Mouse (Mus musculus): ENCODE measurements at regions not wholly inside any gene's neighbourhood (a gene's known extent, or its start where the extent isn't known, plus 50 kb on each side); places are given as distances from the start of the nearest gene placed in this dataset.

DNA sequence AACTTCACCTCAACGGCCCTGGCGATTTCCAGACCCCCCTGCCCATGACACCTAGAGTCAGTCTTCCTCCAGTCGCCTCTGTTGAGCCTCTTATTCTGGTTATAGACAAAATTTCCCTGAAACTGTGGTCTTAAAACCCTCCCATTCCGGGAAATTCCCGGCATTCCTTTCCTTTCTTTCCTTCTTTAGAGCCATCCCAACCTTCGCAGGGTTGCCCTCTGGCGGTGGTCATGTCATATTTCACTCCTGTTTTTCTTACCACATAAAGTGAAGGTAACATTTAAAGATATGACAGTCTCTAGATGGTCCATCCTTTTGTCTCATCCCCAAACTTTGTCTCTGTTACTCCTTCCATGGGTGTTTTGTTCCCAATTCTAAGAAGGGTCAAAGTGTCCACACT, 72.9 kb upstream of the Fhl2 start:
- Histone ChIP-seq H3K27ac (ENCODE audit: control insufficient read depth, low read depth, low read length) (no peak overlapping the region), H3K4me3 (ENCODE audit: control insufficient read depth in 1 of 2, insufficient read depth in 1 of 2, low read depth in 2 of 2, low read length in 2 of 2) (no peak overlapping the region), H3K36me3 (ENCODE audit: control insufficient read depth in 1 of 2, insufficient read depth in 2 of 2, low read length in 2 of 2) (no peaks in the 10 kb centered on the region), H3K79me2 (ENCODE audit: control insufficient read depth, insufficient read depth, low read length, poor library complexity) (no peaks in the 10 kb centered on the region), H3K9me3 (replicated peaks; ENCODE audit: insufficient read depth, low read length) (no peaks in the 10 kb centered on the region), H3K9ac (ENCODE audit: control insufficient read depth, low read depth, low read length, poor library complexity, severe bottlenecking) (no peak overlapping the region), H3K4me1 (ENCODE audit: control insufficient read depth in 1 of 2, insufficient read depth in 2 of 2, low read length in 2 of 2) (no peaks in the 10 kb centered on the region), H3K27me3 (ENCODE audit: control insufficient read depth in 1 of 2, insufficient read depth in 2 of 2, low read length in 2 of 2) (no peaks in the 10 kb centered on the region)
- no peak for DNase-seq (ENCODE audit: low read depth, low spot score)
- TF ChIP-seq TAL1 (IDR thresholded peaks at IDR 0.05; ENCODE audit: low read length) (no peak), SMC3 (IDR thresholded peaks at IDR 0.05; ENCODE audit: low read depth, low read length) (peak; percentile 16), ELF1 (IDR thresholded peaks at IDR 0.05; ENCODE audit: low read depth, low read length) (no peak), SIN3A (IDR thresholded peaks at IDR 0.05; ENCODE audit: low read length) (no peak), NELFE (IDR thresholded peaks at IDR 0.05; ENCODE audit: low read depth, low read length) (no peak), CTCF (IDR thresholded peaks at IDR 0.05 in 2 of 3, conservative IDR thresholded peaks at IDR 0.05 in 1 of 3; ENCODE audit: control insufficient read depth in 1 of 3, insufficient read depth in 1 of 3, low read depth in 2 of 3, low read length in 3 of 3, poor library complexity in 1 of 3, severe bottlenecking in 1 of 3) (peak in 2 of 3 experiments; percentile 18; a peak in 2 of 6 replicates), MYC (IDR thresholded peaks at IDR 0.05; ENCODE audit: low read depth, low read length) (no peak), EP300 (IDR thresholded peaks at IDR 0.05; ENCODE audit: low read depth in 1 of 2, low read length in 2 of 2) (no peak), GATA1 (IDR thresholded peaks at IDR 0.05; ENCODE audit: low read depth, low read length) (no peak), UBTF (IDR thresholded peaks at IDR 0.05; ENCODE audit: borderline replicate concordance, insufficient read depth, low read depth, low read length) (no peak), MXI1 (IDR thresholded peaks at IDR 0.05; ENCODE audit: low read depth, low read length) (no peak), NRF1 (IDR thresholded peaks at IDR 0.05; ENCODE audit: insufficient read depth, low read depth, low read length, poor library complexity, severe bottlenecking) (no peak), BHLHE40 (IDR thresholded peaks at IDR 0.05; ENCODE audit: borderline replicate concordance, low read depth, low read length) (no peak)

DNA sequence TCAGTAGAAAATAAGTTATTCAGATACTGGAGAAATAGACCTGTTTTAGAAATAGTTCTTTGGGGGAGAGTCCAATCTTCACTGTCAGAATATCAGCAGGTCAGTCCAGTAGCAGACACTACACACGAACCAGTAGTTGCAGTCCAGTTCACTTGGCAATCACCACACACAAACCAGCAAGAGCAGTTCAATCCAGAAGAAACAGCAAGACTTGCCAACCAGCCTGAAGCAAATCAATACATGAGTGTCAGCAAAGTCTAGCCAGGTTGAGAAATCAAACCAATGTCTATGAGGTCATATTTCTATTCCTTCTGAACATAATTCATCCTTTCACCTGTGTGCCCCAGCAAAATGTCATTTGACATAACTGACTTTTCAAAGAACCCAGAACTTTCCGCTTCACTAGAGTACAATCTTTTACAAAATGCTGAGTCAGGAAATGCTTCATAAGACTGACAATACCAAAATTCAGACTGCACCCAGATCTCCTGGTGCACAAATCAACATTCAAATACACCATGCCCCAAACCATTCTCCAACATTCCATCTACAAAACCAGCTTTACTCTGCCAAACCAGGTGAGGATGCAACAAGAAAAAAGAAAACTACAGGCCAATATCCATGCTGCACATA, 76.6 kb upstream of the Fhl2 start:
- no peaks in the 10 kb centered on the region for H3K9me3 ChIP-seq (replicated peaks; ENCODE audit: insufficient read depth, low read length)
- DNase-seq (ENCODE audit: low read depth, low spot score) = no peak
- no peaks in the 10 kb centered on the region for H3K36me3 ChIP-seq (ENCODE audit: control insufficient read depth in 1 of 2, insufficient read depth in 2 of 2, low read length in 2 of 2)
- TF ChIP-seq POLR2AphosphoS2 (IDR thresholded peaks at IDR 0.05; ENCODE audit: low read length) (no peak), CTCF (IDR thresholded peaks at IDR 0.05 in 2 of 3, conservative IDR thresholded peaks at IDR 0.05 in 1 of 3; ENCODE audit: control insufficient read depth in 1 of 3, insufficient read depth in 1 of 3, low read depth in 2 of 3, low read length in 3 of 3, poor library complexity in 1 of 3, severe bottlenecking in 1 of 3) (no peak), NRF1 (IDR thresholded peaks at IDR 0.05; ENCODE audit: insufficient read depth, low read depth, low read length, poor library complexity, severe bottlenecking) (no peak)
- no peak overlapping the region for H3K27ac ChIP-seq (ENCODE audit: control insufficient read depth, low read depth, low read length)
- no peak overlapping the region for H3K4me3 ChIP-seq (ENCODE audit: control insufficient read depth in 1 of 2, insufficient read depth in 1 of 2, low read depth in 2 of 2, low read length in 2 of 2)
- no peaks in the 10 kb centered on the region for H3K4me1 ChIP-seq (ENCODE audit: control insufficient read depth in 1 of 2, insufficient read depth in 2 of 2, low read length in 2 of 2)
- H3K27me3 ChIP-seq (ENCODE audit: control insufficient read depth in 1 of 2, insufficient read depth in 2 of 2, low read length in 2 of 2) = no peaks in the 10 kb centered on the region
- H3K79me2 ChIP-seq (ENCODE audit: control insufficient read depth, insufficient read depth, low read length, poor library complexity) = no peaks in the 10 kb centered on the region
- H3K9ac ChIP-seq (ENCODE audit: control insufficient read depth, low read depth, low read length, poor library complexity, severe bottlenecking) = no peak overlapping the region
